In genomic region chr1:34246642-34246987, GRCm38 (mm10) we compare ENCODE assay signal across 23 mouse cellular contexts.
"Had no signal": no experiment of that assay in that cellular context is flagged by ENCODE, and none has a peak within 500 bp of the region (broad histone marks: within the 10 kb centered on the region; RNA-seq: fewer than 3 reads in every experiment).

No protein-coding gene starts in this region.

- H3K9ac ChIP-seq: limb, embryonic 13.5 days; liver, embryonic 12.5 days; liver, embryonic 15.5 days; lung, embryonic 15.5 days; midbrain, embryonic 13.5 days; neural tube, embryonic 13.5 days; stomach, embryonic 15.5 days had no signal

- H3K9me3 ChIP-seq: limb, embryonic 10.5 days; limb, embryonic 13.5 days; liver, embryonic 12.5 days; liver, embryonic 15.5 days; lung, embryonic 15.5 days; megakaryocyte, embryonic 14.5 days; midbrain, embryonic 10.5 days; midbrain, embryonic 13.5 days; neural tube, embryonic 13.5 days; stomach, embryonic 15.5 days had no signal

- H3K27ac ChIP-seq: kidney, postnatal 0 days; layer of hippocampus, adult 2 months; limb, embryonic 10.5 days; limb, embryonic 13.5 days; liver, embryonic 12.5 days; liver, embryonic 15.5 days; lung, embryonic 15.5 days; midbrain, embryonic 10.5 days; midbrain, embryonic 13.5 days; neural tube, embryonic 13.5 days; stomach, embryonic 15.5 days had no signal

- H3K4me3 ChIP-seq: layer of hippocampus, adult 2 months; limb, embryonic 10.5 days; limb, embryonic 13.5 days; liver, embryonic 12.5 days; liver, embryonic 15.5 days; lung, embryonic 15.5 days; megakaryocyte, embryonic 14.5 days; midbrain, embryonic 10.5 days; midbrain, embryonic 13.5 days; myocyte; neural tube, embryonic 13.5 days; stomach, embryonic 15.5 days had no signal

- H3K27me3 ChIP-seq: limb, embryonic 13.5 days; liver, embryonic 12.5 days; liver, embryonic 15.5 days; lung, embryonic 15.5 days; megakaryocyte, embryonic 14.5 days; midbrain, embryonic 13.5 days; neural tube, embryonic 13.5 days; stomach, embryonic 15.5 days had no signal

- ATAC-seq: liver, embryonic 12.5 days; midbrain, embryonic 13.5 days; midbrain, embryonic 16.5 days had no signal

- H3K4me2 ChIP-seq: limb, embryonic 13.5 days; liver, embryonic 12.5 days; liver, embryonic 15.5 days; lung, embryonic 15.5 days; midbrain, embryonic 13.5 days; neural tube, embryonic 13.5 days; stomach, embryonic 15.5 days had no signal

- H3K4me1 ChIP-seq: limb, embryonic 10.5 days; limb, embryonic 13.5 days; liver, embryonic 15.5 days; lung, embryonic 15.5 days; megakaryocyte, embryonic 14.5 days; midbrain, embryonic 10.5 days; midbrain, embryonic 13.5 days; neural tube, embryonic 13.5 days; stomach, embryonic 15.5 days had no signal

- DNase-seq: layer of hippocampus, adult 9-11 months; liver; lung, adult 18-20 months; lung, postnatal 10 days; lung, postnatal 36 days; retina, postnatal 1 day; right cerebral cortex, postnatal 25 days; spleen, adult 18-20 months; thymus, postnatal 25 days had no signal
